Mouse (Mus musculus) megakaryocyte, embryonic 14.5 days (primary cell): ENCODE data around the gene Zkscan8.

Experiments used
- FLI1 ChIP-seq: IDR thresholded peaks from 2 replicates; pipeline ENCODE4 v1.6.1; 2012; ENCODE audit warnings: low read length, inconsistent platforms, mixed read lengths
- GATA1 ChIP-seq: IDR thresholded peaks from 3 replicates; pipeline ENCODE4 v1.6.1; 2012; ENCODE audit warnings: mixed read lengths, low read length, inconsistent platforms, borderline replicate concordance

GRCm38 (mm10) chr13:21472427-21472826 lies 58.5 kb downstream of the Zkscan8 start:
- TF ChIP-seq FLI1 (no peak), GATA1 (no peak)
